Mouse (Mus musculus) heart, adult 11 months (tissue): Measurements from ENCODE around the gene Lrfn4.

Source experiments
- DNase-seq: peaks from one replicate; pipeline ENCODE4 v3.0.0; 2022

The Lrfn4 gene

GRCm38 (mm10) chr19:4567665-4568064, 47.8 kb downstream of the Lrfn4 start:
- DNase-seq, result no peak

GRCm38 (mm10) chr19:4566880-4567279, 48.6 kb downstream of the Lrfn4 start:
- DNase-seq, result no peak

GRCm38 (mm10) chr19:4565678-4566077, 49.8 kb downstream of the Lrfn4 start:
- no peak for DNase-seq
